Mouse (Mus musculus): ENCODE results near the gene Rabac1. TPM values are rescaled to one million over a fixed set of nuclear protein-coding genes. Genes with fewer than 3 reads are reported as not detected.

Rabac1 gene
- total RNA-seq, 2 experiments from 2014 or later, result 292 to 300 TPM

GRCm38 (mm10) chr7:24944257-24944950 lies 28.1 kb downstream of the Rabac1 start, which contains the start of gene Gm4881:
TSS of gene Gm4881 (minus strand) at chr7:24944494.
- no peak for DNase-seq
- intact Hi-C loops (cut with DNase I), result no loop called here

GRCm38 (mm10) chr7:24943641-24944040 lies 28.9 kb downstream of the Rabac1 start:
- no peak for DNase-seq
- intact Hi-C loops (cut with DNase I), result no loop called here

GRCm38 (mm10) chr7:24931651-24932050 lies 40.9 kb downstream of the Rabac1 start:
- DNase-seq, result no peak
- intact Hi-C loops (cut with DNase I), result no loop called here

- no peak for DNase-seq
- intact Hi-C loops (cut with DNase I), result no loop called here
Observed at GRCm38 (mm10) chr7:24930475-24930874, 42.1 kb downstream of the Rabac1 start.

Small RNA genes within 50 kb of the gene (microRNA-seq; reads per million reads assigned to microRNA genes)
- gene Mir7046 (1.7 to 2.8 reads per million in 2 experiments), gene Mir7047 (0 reads per million in 2 experiments)

Other genes with a start within 250 kb of the Rabac1 start
- gene Gm4763, start 245.8 kb downstream of the Rabac1 start, total RNA-seq (2021), result not detected
- under 1 TPM in 1 of 2 experiments, not detected in 1; 0.14 TPM for gene Cd177, start 212.4 kb downstream of the Rabac1 start, total RNA-seq (2021)
- gene Ceacam10, start 195.5 kb downstream of the Rabac1 start, total RNA-seq (2021), result not detected
- gene Gm9844, start 110.5 kb downstream of the Rabac1 start, total RNA-seq (2021), result 1 to 10 TPM in 1 of 2 experiments, not detected in 1; 2.3 TPM
- not detected for gene Lypd4, start 102.8 kb downstream of the Rabac1 start, total RNA-seq (2021)
- gene Dmrtc2, start 102.7 kb downstream of the Rabac1 start, total RNA-seq (2021), result not detected
- 100 to 1,000 TPM; 752 to 777 TPM for gene Rps19, start 88.4 kb downstream of the Rabac1 start, total RNA-seq (2021)
- gene Cd79a, start 75.4 kb downstream of the Rabac1 start, total RNA-seq (2021), result 1 to 10 TPM; 1.3 to 1.8 TPM
- gene Arhgef1, start 69.8 kb downstream of the Rabac1 start, total RNA-seq (2021), result 10 to 100 TPM; 75.3 to 87.0 TPM
- not detected for gene Gm4881, start 28.3 kb downstream of the Rabac1 start, total RNA-seq (2021)
- under 1 TPM; 0.43 to 0.72 TPM for gene Atp1a3, start 33.2 kb upstream of the Rabac1 start, total RNA-seq (2021)
- 1 to 10 TPM; 9.0 to 9.5 TPM for gene Grik5, start 99.6 kb upstream of the Rabac1 start, total RNA-seq (2021)
- 10 to 100 TPM; 12.1 to 13.6 TPM for gene Zfp574, start 99.8 kb upstream of the Rabac1 start, total RNA-seq (2021)
- under 1 TPM; 0.19 to 0.50 TPM for gene Pou2f2, start 207.0 kb upstream of the Rabac1 start, total RNA-seq (2021)
- 10 to 100 TPM; 14.2 TPM for gene Dedd2, start 247.9 kb upstream of the Rabac1 start, total RNA-seq (2021)
- gene Zfp526, start 248.7 kb upstream of the Rabac1 start, total RNA-seq (2021), result 10 to 100 TPM in 1 of 2 experiments, 1 to 10 TPM in 1; 8.7 to 11.4 TPM